Mouse (Mus musculus): ENCODE measurements at regions not wholly inside any gene's neighbourhood (a gene's known extent, or its start where the extent isn't known, plus 50 kb on each side); places are given as distances from the start of the nearest gene placed in this dataset.
A peak's percentile ranks its signal among the peaks of the same experiment; 100 is the strongest.
"Not testable (repeated sequence)": the region's sequence is repeated elsewhere in the genome, so short reads cannot be mapped to it uniquely, and the experiment has no call there.

GRCm38 (mm10) chr8:103506334-103506733 is 595.1 kb upstream of the Cdh5 start:
- no peak for DNase-seq

GRCm38 (mm10) chr8:103507068-103507467 is 594.4 kb upstream of the Cdh5 start:
- DNase-seq: no peak

- no peak for DNase-seq
Measured at GRCm38 (mm10) chr8:103520141-103520866, 581.1 kb upstream of the Cdh5 start.

- no peak for DNase-seq
Measured at GRCm38 (mm10) chr8:103530903-103531302, 570.5 kb upstream of the Cdh5 start.

- DNase-seq: peak in 1 of 2 experiments; percentile 13
Measured at GRCm38 (mm10) chr8:103534971-103535370, 566.5 kb upstream of the Cdh5 start.

DNA sequence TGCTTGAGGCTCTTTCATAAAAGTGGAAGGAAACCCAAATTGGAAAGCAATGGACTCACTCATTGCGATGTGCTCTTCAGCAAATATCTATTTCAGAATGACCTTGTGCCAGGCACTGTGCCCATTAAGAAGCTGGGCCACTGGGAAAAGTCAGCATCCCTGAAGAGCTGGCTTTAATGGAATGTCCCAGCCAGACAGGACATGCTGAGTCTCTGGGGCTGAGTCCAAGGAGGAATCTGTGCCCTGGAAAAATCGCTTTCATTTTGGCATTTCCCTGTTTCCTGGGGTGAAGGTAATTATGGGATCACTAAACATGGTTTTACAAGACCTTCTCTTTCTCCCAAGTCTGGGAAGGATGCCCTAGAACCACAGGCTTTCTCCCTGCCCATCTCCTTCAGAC is 564.6 kb upstream of the Cdh5 start:
- peak; percentile 72 to 79 for DNase-seq

GRCm38 (mm10) chr8:103541954-103542353 is 559.5 kb upstream of the Cdh5 start:
- DNase-seq: no peak

- peak; percentile 36 to 47 for DNase-seq
Measured at GRCm38 (mm10) chr8:103551916-103552535, 549.4 kb upstream of the Cdh5 start.

DNA sequence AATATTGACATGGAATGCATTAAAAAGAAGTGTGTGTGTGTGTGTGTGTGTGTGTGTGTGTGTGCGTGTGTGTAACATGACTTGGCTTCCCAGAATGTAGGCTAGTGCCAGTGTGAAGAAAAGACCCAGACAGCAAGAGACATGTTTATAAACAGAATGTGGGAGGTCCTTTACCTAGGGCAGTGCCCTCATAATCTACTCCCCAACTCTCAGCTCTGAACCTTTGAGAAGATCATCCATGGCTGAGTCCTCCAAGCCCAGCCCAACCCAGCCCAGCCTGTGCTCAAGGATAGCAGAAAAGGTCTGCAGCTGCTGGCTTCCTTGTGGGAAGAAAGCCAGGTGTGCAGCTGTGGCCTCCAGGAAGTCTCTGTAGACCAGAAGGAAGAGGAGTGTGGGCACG is 539.8 kb upstream of the Cdh5 start:
- DNase-seq: no peak

GRCm38 (mm10) chr8:103570864-103571425 is 530.5 kb upstream of the Cdh5 start:
- DNase-seq: no peak

DNA sequence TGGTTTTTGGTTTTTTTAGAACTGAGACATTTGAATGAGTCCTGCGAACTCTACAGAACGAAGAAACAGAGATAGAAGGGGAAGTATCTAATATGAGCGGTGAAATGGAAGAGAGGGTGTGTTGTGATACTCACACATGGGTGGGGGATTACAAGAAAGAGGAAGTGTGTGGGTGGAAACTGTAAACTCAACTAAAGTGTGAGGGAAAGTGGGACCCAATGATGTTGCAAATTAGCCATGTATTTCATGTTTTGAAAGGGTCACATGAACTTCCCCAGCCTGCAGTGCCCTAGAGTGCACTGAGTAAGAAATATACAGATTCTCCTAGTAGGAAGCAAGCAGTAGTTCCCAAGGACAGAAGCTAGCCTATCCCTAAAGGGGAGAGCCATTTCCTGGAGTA is 524.3 kb upstream of the Cdh5 start:
- DNase-seq: no peak

DNA sequence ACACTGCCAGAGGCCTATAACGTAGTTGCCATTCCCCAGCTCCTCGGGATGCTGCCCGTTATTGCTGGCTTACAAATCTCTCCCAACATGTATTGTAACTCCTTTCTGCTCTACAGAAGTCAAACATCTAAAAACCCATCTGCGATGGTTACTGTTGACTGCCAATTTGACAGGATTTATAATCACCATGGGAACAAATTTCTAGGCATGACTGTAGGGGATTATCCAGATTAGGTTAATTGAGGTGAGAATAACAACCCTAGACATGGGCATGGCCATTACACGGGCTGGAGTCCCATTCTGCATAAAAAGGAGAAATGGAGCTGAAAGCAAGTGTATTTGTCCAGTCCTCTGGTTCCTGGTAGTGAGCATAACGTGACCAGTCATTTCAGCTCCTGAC is 523.4 kb upstream of the Cdh5 start:
- no peak for DNase-seq

- DNase-seq: no peak
Measured at GRCm38 (mm10) chr8:103608291-103608690, 493.1 kb upstream of the Cdh5 start.

DNA sequence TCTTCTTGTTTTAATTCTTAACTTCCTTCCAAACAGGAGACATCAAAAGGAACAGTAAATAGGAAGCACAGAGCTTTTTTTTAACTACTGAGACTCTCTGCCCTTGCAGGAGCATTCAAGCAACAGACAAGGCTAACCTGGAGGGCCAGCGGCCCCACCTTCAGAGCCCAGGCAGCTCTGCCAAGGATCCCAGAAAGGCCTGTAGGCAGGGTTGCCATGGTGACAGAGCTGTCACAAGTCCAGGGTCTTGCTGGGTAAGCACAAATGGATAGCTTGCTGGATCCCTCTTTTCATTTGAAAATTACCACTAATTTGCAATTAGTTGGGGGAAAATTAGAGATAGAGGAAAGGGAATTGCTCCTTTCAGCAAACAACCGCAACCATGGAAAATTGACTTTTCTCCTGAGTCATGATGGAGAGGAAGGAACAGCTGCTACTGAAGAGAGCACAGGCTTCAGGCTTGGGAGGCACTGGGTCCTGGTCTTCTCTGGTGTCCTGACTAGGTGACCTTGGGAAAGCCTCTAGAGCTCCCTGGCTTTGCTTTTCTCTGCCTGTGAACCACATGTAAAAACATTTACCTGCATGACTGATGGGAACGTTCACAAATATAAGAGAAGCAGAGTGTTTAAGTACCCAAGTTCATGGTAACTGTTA is 477.5 kb upstream of the Cdh5 start:
- DNase-seq: peak; percentile 72 to 82

DNA sequence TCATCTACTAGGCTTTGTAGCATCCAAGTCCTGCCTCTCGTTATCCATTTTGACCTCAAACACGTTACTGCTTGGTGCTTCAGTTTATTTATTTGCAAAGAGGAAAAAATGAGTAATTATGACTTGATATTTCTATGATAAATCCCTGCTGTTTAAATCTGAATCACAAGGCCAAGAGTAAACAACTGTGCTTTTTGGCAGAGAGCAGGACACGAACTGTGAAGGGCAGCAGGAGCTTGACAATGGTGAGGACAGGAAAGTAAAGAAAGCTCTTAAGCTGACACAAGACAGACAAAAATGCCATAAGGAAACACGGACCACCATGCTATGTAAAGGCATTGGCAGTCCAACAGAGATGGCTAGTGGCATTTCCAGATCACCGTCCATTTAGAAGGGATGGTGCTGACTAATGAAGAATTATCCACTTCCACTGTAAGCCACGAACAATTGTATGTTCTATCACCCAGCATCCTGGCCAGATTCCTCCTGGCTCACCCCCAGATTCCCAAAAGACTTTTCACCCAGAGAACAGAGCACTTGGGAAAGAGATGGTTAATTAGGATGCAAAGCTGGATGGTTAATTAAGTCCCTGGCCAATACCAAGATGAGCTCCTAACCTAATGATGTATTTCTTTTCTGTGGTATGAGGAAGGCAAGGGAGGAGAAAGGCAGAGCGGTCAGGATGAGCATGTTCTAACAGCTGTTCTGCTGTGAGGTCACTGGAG is 476.1 kb upstream of the Cdh5 start:
- peak; percentile 16 to 21 for DNase-seq

DNA sequence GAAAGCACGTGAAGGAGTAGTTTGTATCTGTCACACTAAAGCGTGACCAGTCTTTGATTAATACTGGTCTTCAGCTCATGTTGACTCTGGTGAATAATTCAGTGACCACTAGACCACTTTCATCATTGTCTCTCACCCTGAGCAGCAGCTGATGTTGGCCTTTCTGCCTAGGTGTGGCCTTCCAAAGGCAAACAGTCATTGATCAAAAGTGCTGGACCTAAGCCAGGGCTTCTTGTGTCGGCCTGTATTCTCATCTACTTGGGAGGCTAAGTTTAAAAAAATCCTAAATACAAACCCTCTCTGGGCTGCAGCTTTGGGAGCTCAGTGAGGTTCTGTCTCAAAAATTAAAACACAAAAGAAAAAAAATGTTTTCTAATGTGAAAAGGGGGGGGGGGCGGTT is 475.0 kb upstream of the Cdh5 start:
- no peak for DNase-seq

- no peak for DNase-seq
Measured at GRCm38 (mm10) chr8:103632543-103632942, 468.9 kb upstream of the Cdh5 start.

DNA sequence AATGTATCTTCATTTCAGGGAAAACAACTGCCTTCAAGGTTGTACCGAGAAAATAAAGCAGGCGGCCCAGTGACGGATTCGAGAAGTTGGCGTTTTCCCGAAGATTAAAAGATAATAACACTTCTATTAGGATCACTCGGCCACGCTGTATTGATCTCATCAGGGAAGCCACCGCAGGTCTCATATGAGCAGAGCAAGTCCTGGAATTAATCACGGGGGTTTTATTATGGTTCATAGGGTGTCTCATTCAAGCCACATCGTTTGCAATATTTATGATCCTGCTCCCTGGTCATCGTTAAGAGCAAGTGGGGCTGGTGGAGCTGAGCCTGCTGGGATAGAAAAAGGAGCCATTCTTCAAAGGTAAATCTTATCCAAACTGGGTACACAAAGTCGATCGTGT is 466.5 kb upstream of the Cdh5 start:
- no peak for DNase-seq

GRCm38 (mm10) chr8:103643621-103644020 is 457.8 kb upstream of the Cdh5 start:
- DNase-seq: no peak

DNA sequence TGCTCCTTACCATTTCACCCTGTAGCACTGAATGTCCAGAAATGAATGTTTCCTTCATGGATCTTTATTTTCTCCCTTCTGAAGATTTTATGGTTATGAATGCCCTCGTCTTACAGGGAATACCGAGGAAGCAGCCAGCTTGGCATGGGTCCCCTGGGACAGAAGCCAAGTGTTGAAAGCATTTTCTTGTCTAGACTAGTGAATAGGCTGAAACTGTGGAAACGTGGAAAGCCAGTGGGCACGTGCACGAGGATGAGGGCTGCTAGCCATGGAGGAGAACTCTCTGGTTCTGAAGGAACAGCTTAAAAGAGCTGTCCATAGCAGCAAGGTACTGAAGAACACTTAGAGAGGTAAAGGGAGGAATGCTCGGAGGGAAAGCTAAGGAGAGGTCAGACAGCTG is 457.3 kb upstream of the Cdh5 start:
- DNase-seq: peak in 1 of 2 experiments; percentile 30

- no peak for DNase-seq
Measured at GRCm38 (mm10) chr8:103644845-103645244, 456.6 kb upstream of the Cdh5 start.

- no peak for DNase-seq
Measured at GRCm38 (mm10) chr8:103664796-103665195, 436.6 kb upstream of the Cdh5 start.

DNA sequence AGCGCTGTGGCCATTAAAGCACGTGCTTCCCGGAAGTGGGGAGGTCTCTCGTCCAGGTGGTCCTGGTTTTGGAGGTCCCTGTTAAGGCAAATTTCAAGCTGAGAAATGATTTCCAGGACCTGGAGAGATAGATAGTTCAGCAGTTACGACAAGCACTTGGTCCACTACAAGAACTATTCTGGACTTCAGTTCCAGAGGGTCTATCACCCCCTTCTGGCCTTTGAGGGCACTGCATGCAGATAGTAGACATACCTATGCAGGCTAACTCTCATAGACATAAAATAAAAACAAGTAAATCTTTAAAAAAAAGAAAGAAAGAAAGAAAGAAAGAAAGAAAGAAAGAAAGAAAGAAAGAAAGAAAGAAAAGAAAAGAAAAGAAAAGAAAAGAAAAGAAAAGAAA is 415.2 kb upstream of the Cdh5 start:
- DNase-seq: not testable (repeated sequence)

All from cerebellum, postnatal 25 days (tissue).